Mouse (Mus musculus) yolk sac, embryonic 10.5 days (tissue): Measurements from ENCODE around the gene Zfp966.
"Not testable (repeated sequence)": the region's sequence is repeated elsewhere in the genome, so short reads cannot be mapped to it uniquely, and the experiment has no call there.

Source experiments
- DNase-seq: peaks from one replicate; pipeline ENCODE4 v3.0.0-alpha.2; 2017; ENCODE audit warnings: low spot score

Gene Zfp966

GRCm38 (mm10) chr2:175931000-175931399 is at the start of gene Zfp966:
Zfp966 (minus strand) TSS chr2:175931100.
- DNase-seq: not testable (repeated sequence)

DNA sequence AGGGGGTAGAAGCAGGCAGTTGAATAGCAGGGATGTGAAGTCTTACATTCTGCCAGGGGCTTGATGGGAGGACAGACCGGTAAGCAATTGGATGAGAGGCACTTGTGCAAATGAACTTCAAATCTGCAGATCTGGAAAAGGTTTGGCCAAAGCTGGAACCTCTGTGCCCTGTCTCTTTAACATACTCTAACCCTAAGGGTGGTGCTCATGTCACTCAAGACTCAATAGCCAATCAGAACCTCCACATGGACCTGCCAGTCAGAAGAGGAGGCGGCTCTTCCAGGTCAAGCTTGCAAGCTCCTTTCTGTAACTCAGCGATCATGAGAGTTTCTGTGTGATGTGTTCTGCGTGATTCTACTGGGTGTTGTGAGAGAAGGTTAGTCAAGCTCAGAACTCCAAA is 34.1 kb upstream of the Zfp966 start, which contains the start of gene Gm2026:
Gene Gm2026, plus strand, starts transcription at position 301 of the 400 bp plus-strand sequence.
- not testable (repeated sequence) for DNase-seq

DNA sequence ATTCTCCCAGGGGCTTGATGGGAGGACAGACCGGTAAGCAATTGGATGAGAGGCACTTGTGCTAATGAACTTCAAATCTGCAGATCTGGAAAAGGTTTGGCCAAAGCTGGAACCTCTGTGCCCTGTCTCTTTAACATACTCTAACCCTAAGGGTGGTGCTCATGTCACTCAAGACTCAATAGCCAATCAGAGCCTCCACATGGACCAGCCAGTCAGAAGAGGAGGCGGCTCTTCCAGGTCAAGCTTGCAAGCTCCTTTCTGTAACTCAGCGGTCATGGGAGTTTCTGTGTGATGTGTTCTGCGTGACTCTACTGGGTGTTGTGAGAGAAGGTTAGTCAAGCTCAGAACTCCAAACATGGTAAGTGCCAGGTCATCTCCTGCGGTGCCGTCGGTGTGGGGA is 61.9 kb downstream of the Zfp966 start, which contains the start of gene Gm6710:
Gene Gm6710, plus strand, starts transcription at position 196 of the 400 bp plus-strand sequence.
- DNase-seq: not testable (repeated sequence)
